Mouse (Mus musculus): ENCODE measurements around the gene Rnf151. TPM values are rescaled to one million over a fixed set of nuclear protein-coding genes. Genes with fewer than 3 reads are reported as not detected.
"Not testable (repeated sequence)": the region's sequence is repeated elsewhere in the genome, so short reads cannot be mapped to it uniquely, and the experiment has no call there.

The Rnf151 gene
- polyA plus RNA-seq, 1 experiment from 2014 or later, result not detected

DNA sequence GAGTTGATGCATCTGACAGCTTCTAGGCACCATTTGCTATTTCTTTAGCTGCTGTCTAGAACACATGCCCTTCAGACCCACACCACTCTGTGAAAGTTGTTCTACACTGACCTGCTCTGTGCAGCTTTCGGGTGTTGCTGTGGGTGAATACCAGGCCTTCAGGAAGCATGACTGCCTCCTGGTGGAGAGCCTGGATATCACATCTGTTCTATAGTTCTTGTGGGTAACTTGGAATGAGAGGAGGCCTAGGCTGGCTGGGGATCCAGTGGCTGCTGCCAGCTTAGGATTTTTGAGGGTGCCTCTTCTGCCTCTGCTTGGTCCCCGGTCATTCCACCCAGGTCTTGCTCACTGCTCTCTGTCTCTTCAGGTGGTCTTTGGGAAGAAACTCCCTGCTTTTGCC, 41.7 kb downstream of the Rnf151 start:
- Histone ChIP-seq H3K4me3 (replicated peaks; ENCODE audit: low read depth, low read length) (no peak overlapping the region), H3K27ac (no peak overlapping the region), H3K9me3 (replicated peaks; ENCODE audit: low read length) (no peaks in the 10 kb centered on the region), H3K9ac (ENCODE audit: low read depth, low read length) (no peak overlapping the region), H3K27me3 (ENCODE audit: insufficient read depth, low read length) (no peaks in the 10 kb centered on the region), H3K4me2 (ENCODE audit: low read length) (no peak overlapping the region), H3K4me1 (replicated peaks; ENCODE audit: insufficient read depth, low read length) (peaks cover 13% of the 10 kb centered on the region), H3K36me3 (ENCODE audit: insufficient read depth, low read length) (peaks cover 41% of the 10 kb centered on the region)
- peak; percentile 85 for TF ChIP-seq CTCF (IDR thresholded peaks at IDR 0.05; ENCODE audit: low read depth)
- DNase-seq (ENCODE audit: low spot score) (peak; percentile 85), ATAC-seq (replicated peaks; ENCODE audit: low FRiP score, low read depth) (0 out of 2 replicates have a peak, but pooled peaks have one; percentile 23)
- 64% methylated on average over 2 of the region's 2 CpGs for WGBS

DNA sequence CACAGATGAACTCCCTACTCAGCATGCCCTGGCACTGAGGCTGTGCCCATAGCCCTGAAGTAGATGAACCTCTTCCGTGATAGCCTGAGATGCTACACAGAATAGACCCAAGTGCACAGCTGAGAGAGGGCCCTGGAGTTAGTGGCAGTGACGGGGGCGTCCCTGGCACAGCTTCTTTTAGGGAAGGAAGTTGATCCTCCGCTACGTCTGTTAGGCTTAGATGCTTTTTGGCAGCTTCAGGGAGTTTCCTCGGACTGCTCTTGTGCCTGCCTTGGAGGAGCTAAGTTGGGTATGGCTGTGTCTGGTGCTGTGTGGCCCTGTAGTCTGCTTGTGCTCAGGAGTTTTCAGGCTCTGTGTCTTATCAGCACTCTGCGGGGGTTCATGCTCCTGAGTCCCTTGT, 43.6 kb downstream of the Rnf151 start:
- DNase-seq (ENCODE audit: low spot score) (no peak), ATAC-seq (replicated peaks; ENCODE audit: low FRiP score, low read depth) (no peak)
- Histone ChIP-seq H3K4me1 (replicated peaks; ENCODE audit: insufficient read depth, low read length) (peaks cover 21% of the 10 kb centered on the region), H3K4me3 (replicated peaks; ENCODE audit: low read depth, low read length) (no peak overlapping the region), H3K27me3 (ENCODE audit: insufficient read depth, low read length) (no peaks in the 10 kb centered on the region), H3K4me2 (ENCODE audit: low read length) (no peak overlapping the region), H3K27ac (no peak overlapping the region), H3K9me3 (replicated peaks; ENCODE audit: low read length) (no peaks in the 10 kb centered on the region), H3K9ac (ENCODE audit: low read depth, low read length) (no peak overlapping the region), H3K36me3 (ENCODE audit: insufficient read depth, low read length) (peaks cover 25% of the 10 kb centered on the region)
- WGBS, result 78% methylated on average over 7 of the region's 7 CpGs
- no peak for TF ChIP-seq CTCF (IDR thresholded peaks at IDR 0.05; ENCODE audit: low read depth)

GRCm38 (mm10) chr17:24672141-24672540, 45.7 kb downstream of the Rnf151 start:
- WGBS, result 14% methylated on average over 5 of the region's 5 CpGs
- H3K27me3 ChIP-seq (ENCODE audit: insufficient read depth, low read length), result no peaks in the 10 kb centered on the region
- peaks cover 5% of the 10 kb centered on the region for H3K36me3 ChIP-seq (ENCODE audit: insufficient read depth, low read length)
- H3K27ac ChIP-seq, result no peak overlapping the region; the same call in 1 of the 2 replicates
- no peaks in the 10 kb centered on the region for H3K9me3 ChIP-seq (replicated peaks; ENCODE audit: low read length)
- ATAC-seq (replicated peaks; ENCODE audit: low FRiP score, low read depth), result 0 out of 2 replicates have a peak, but pooled peaks have one; percentile 1
- DNase-seq (ENCODE audit: low spot score), result peak; percentile 71
- H3K4me1 ChIP-seq (replicated peaks; ENCODE audit: insufficient read depth, low read length), result peaks cover 21% of the 10 kb centered on the region
- peak overlapping the region; percentile 30 for H3K4me2 ChIP-seq (ENCODE audit: low read length)
- no peak for TF ChIP-seq CTCF (IDR thresholded peaks at IDR 0.05; ENCODE audit: low read depth)
- no peak overlapping the region for H3K9ac ChIP-seq (ENCODE audit: low read depth, low read length)
- H3K4me3 ChIP-seq (replicated peaks; ENCODE audit: low read depth, low read length), result no peak overlapping the region

DNA sequence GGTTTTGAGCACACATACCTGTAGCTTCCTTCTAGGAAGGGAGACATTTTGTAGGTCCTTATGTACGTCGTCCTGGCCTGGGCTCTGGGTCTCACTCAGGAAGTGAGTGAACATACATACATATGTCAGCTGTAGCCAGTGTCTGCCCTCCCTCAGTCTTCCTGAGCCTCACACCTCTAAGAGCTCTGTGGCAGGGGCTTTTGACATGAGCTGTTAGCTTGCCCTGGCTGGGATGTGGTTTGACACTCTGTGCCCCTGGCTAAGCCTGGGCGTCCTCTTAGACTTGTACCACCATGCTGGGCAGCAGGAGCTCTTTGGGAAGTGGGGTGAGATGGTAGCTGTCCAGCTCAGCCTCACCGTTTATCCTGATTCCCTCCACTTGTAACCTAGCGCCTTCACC, 46.5 kb downstream of the Rnf151 start:
- Histone ChIP-seq H3K36me3 (ENCODE audit: insufficient read depth, low read length) (no peaks in the 10 kb centered on the region), H3K9me3 (replicated peaks; ENCODE audit: low read length) (no peaks in the 10 kb centered on the region), H3K9ac (ENCODE audit: low read depth, low read length) (peak overlapping the region; percentile 6), H3K4me2 (ENCODE audit: low read length) (peak overlapping the region; percentile 30; the same call in 1 of the 2 replicates), H3K27me3 (ENCODE audit: insufficient read depth, low read length) (no peaks in the 10 kb centered on the region), H3K27ac (no peak overlapping the region), H3K4me1 (replicated peaks; ENCODE audit: insufficient read depth, low read length) (peaks cover 21% of the 10 kb centered on the region), H3K4me3 (replicated peaks; ENCODE audit: low read depth, low read length) (no peak overlapping the region)
- DNase-seq (ENCODE audit: low spot score) (no peak), ATAC-seq (replicated peaks; ENCODE audit: low FRiP score, low read depth) (no peak)
- WGBS, result 59% methylated on average over 5 of the region's 5 CpGs
- no peak for TF ChIP-seq CTCF (IDR thresholded peaks at IDR 0.05; ENCODE audit: low read depth)

GRCm38 (mm10) chr17:24670246-24670844, 47.5 kb downstream of the Rnf151 start:
- H3K27ac ChIP-seq, result peak overlapping the region; percentile 89
- no peaks in the 10 kb centered on the region for H3K27me3 ChIP-seq (ENCODE audit: insufficient read depth, low read length)
- DNase-seq (ENCODE audit: low spot score) (no peak), ATAC-seq (replicated peaks; ENCODE audit: low FRiP score, low read depth) (no peak)
- peak overlapping the region; percentile 93 for H3K9ac ChIP-seq (ENCODE audit: low read depth, low read length)
- H3K9me3 ChIP-seq (replicated peaks; ENCODE audit: low read length), result no peaks in the 10 kb centered on the region
- peaks cover 21% of the 10 kb centered on the region for H3K4me1 ChIP-seq (replicated peaks; ENCODE audit: insufficient read depth, low read length)
- H3K4me3 ChIP-seq (replicated peaks; ENCODE audit: low read depth, low read length), result peak overlapping the region; percentile 98
- no peaks in the 10 kb centered on the region for H3K36me3 ChIP-seq (ENCODE audit: insufficient read depth, low read length)
- WGBS, result 6% methylated on average over 8 of the region's 8 CpGs
- peak overlapping the region; percentile 74 for H3K4me2 ChIP-seq (ENCODE audit: low read length)
- TF ChIP-seq CTCF (IDR thresholded peaks at IDR 0.05; ENCODE audit: low read depth), result no peak

DNA sequence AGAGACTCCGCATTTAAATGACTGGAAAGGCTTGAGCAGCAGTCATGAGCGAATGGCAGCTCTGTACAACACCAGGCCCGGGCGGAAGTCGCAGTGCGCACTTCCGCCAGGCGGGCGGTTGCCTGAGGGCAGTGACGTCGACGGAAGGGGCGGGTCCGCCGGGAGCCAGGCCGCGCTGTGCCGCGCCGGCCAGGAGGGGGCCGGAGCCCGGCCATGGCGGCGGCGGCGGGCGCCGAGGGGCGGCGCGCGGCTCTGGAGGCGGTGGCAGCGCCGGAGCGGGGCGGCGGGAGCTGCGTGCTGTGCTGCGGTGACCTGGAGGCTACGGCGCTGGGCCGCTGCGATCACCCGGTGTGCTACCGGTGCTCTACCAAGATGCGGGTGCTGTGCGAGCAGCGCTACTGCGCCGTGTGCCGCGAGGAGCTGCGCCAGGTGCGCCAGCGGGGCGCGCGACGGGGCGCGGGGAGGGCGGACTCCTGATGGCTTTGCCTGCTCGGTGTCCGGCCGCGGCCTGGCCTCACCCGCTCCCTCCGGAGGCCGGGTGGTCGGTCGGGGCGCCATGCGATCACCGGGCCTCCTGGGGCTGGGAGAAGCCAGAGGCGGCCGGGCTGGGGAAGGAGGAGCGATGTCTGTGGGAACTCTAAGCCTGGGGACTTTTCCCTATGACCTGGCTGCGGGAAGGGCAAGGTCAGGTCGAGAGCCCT, 48.2 kb downstream of the Rnf151 start, which contains the start of gene Zfp598:
Gene Zfp598 (plus strand): TSS at position 143 of the 701 bp plus-strand sequence.
- Histone ChIP-seq H3K9me3 (replicated peaks; ENCODE audit: low read length) (no peaks in the 10 kb centered on the region), H3K27me3 (ENCODE audit: insufficient read depth, low read length) (no peaks in the 10 kb centered on the region), H3K27ac (peak within 1 kb of the TSS; percentile 89), H3K36me3 (ENCODE audit: insufficient read depth, low read length) (no peaks in the 10 kb centered on the region), H3K4me2 (ENCODE audit: low read length) (peak within 1 kb of the TSS; percentile 74), H3K9ac (ENCODE audit: low read depth, low read length) (peak within 1 kb of the TSS; percentile 93), H3K4me3 (replicated peaks; ENCODE audit: low read depth, low read length) (peak within 1 kb of the TSS; percentile 98), H3K4me1 (replicated peaks; ENCODE audit: insufficient read depth, low read length) (peaks cover 21% of the 10 kb centered on the region)
- peak; percentile 41 for TF ChIP-seq CTCF (IDR thresholded peaks at IDR 0.05; ENCODE audit: low read depth)
- under 1% methylated on average over 68 of the region's 80 CpGs for WGBS
- ATAC-seq (replicated peaks; ENCODE audit: low FRiP score, low read depth), result peak; percentile 97
- peak; percentile 98 for DNase-seq (ENCODE audit: low spot score)

DNA sequence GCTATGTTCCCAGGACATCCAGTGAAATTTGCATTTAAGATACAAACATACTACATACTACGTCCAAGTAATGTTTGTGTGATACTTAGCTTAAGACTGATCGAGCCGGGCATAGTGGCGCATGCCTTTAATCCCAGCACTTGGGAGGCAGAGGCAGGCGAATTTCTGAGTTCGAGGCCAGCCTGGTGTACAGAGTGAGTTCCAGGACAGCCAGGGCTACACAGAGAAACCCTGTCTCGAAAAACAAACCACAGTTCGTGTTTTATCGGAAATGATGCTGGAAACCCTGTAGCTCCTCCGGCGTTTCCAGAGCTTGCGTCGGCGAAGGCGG, 48.7 kb downstream of the Rnf151 start:
- not testable (repeated sequence) for H3K27me3 ChIP-seq (ENCODE audit: insufficient read depth, low read length); DNase-seq (ENCODE audit: low spot score); H3K36me3 ChIP-seq (ENCODE audit: insufficient read depth, low read length); ATAC-seq (replicated peaks; ENCODE audit: low FRiP score, low read depth); H3K9me3 ChIP-seq (replicated peaks; ENCODE audit: low read length)
- WGBS, result 10% methylated on average over 15 of the region's 15 CpGs
- peak overlapping the region; percentile 93; the same call in 1 of the 2 replicates for H3K9ac ChIP-seq (ENCODE audit: low read depth, low read length)
- H3K4me3 ChIP-seq (replicated peaks; ENCODE audit: low read depth, low read length), result peak overlapping the region; percentile 98
- peaks cover 21% of the 10 kb centered on the region for H3K4me1 ChIP-seq (replicated peaks; ENCODE audit: insufficient read depth, low read length)
- H3K4me2 ChIP-seq (ENCODE audit: low read length), result peak overlapping the region; percentile 74
- peak overlapping the region; percentile 89 for H3K27ac ChIP-seq
